Mouse (Mus musculus) hindbrain, embryonic 10.5 days (tissue): ENCODE data around the gene Herpud2. TPM values are rescaled to one million over a fixed set of nuclear protein-coding genes. Genes with fewer than 3 reads are reported as not detected.

Source experiments
- DNase-seq: peaks from one replicate; pipeline ENCODE4 v3.0.0-alpha.2; 2017; ENCODE audit warnings: low spot score
- H3K27ac ChIP-seq: fragments of 300-500 bp; sonication (generic); 2 replicates; pipeline ENCODE4 v1.5.1; 2016; ENCODE audit warnings: mild to moderate bottlenecking, moderate library complexity
- H3K27me3 ChIP-seq: fragments of 300-500 bp; sonication (generic); 2 replicates; pipeline ENCODE4 v1.6.1; 2016; ENCODE audit warnings: mild to moderate bottlenecking; ENCODE audit not compliant: poor library complexity, insufficient read depth, severe bottlenecking
- H3K36me3 ChIP-seq: fragments of 300-500 bp; sonication (generic); 2 replicates; pipeline ENCODE4 v1.6.1; 2016; ENCODE audit warnings: mild to moderate bottlenecking, moderate library complexity
- H3K4me1 ChIP-seq: fragments of 300-500 bp; sonication (generic); replicated peaks from 2 replicates; pipeline ENCODE4 v1.6.1; 2016; ENCODE audit warnings: mild to moderate bottlenecking
- H3K4me3 ChIP-seq: fragments of 300-500 bp; sonication (generic); 2 replicates; pipeline ENCODE4 v1.5.1; 2016; ENCODE audit warnings: mild to moderate bottlenecking, moderate library complexity
- H3K9me3 ChIP-seq: fragments of 300-500 bp; sonication (generic); 2 replicates; pipeline ENCODE4 v1.6.1; 2016; ENCODE audit warnings: mild to moderate bottlenecking, moderate library complexity
- WGBS: fragments of 180-500 bp; shearing (Covaris S2); methylation state at CpG from one replicate; pipeline ENCODE4 v1.1.7; 2016; 5-methylcytosine and 5-hydroxymethylcytosine counted together
- polyA plus RNA-seq: library from polyadenylated mRNA; unstranded; fragments of >200 nt; fragmentation: Nextera tagmentation; extraction: Ambion mirVana; gene quantifications from 2 replicates; pipeline ENCODE4 v1.2.1, GENCODE M21; 2016

The Herpud2 gene
- polyA plus RNA-seq, 1 experiment from 2014 or later = 31.8 TPM

- H3K36me3 ChIP-seq = no peaks in the 10 kb centered on the region
- no peak for DNase-seq
- H3K27ac ChIP-seq = no peak overlapping the region
- 72% methylated on average over 4 of the region's 4 CpGs for WGBS
- H3K4me1 ChIP-seq = no peaks in the 10 kb centered on the region
- no peak overlapping the region for H3K4me3 ChIP-seq
- no peaks in the 10 kb centered on the region for H3K27me3 ChIP-seq
- H3K9me3 ChIP-seq = no peaks in the 10 kb centered on the region
Observed at GRCm38 (mm10) chr9:25173171-25173570, 21.6 kb upstream of the Herpud2 start.

- H3K4me1 ChIP-seq = no peaks in the 10 kb centered on the region
- no peaks in the 10 kb centered on the region for H3K27me3 ChIP-seq
- no peaks in the 10 kb centered on the region for H3K36me3 ChIP-seq
- H3K27ac ChIP-seq = no peak overlapping the region
- H3K4me3 ChIP-seq = no peak overlapping the region
- no peaks in the 10 kb centered on the region for H3K9me3 ChIP-seq
- no peak for DNase-seq
Observed at GRCm38 (mm10) chr9:25169626-25170025, 18.0 kb upstream of the Herpud2 start.

- DNase-seq = peak; percentile 63
Observed at GRCm38 (mm10) chr9:25167458-25168084, 16.0 kb upstream of the Herpud2 start.

GRCm38 (mm10) chr9:25158218-25158617, 6.6 kb upstream of the Herpud2 start:
- H3K4me1 ChIP-seq = no peaks in the 10 kb centered on the region
- no peaks in the 10 kb centered on the region for H3K9me3 ChIP-seq
- no peak overlapping the region for H3K27ac ChIP-seq
- WGBS = 86% methylated on average over 4 of the region's 4 CpGs
- no peak for DNase-seq
- no peak overlapping the region for H3K4me3 ChIP-seq
- no peaks in the 10 kb centered on the region for H3K36me3 ChIP-seq
- H3K27me3 ChIP-seq = no peaks in the 10 kb centered on the region

More at GRCm38 (mm10) chr9:25167458-25168084, 16.0 kb upstream of the Herpud2 start:
- H3K9me3 ChIP-seq = no peaks in the 10 kb centered on the region
- no peak overlapping the region for H3K4me3 ChIP-seq
- WGBS = 34% methylated on average over 6 of the region's 6 CpGs
- no peaks in the 10 kb centered on the region for H3K36me3 ChIP-seq
- no peaks in the 10 kb centered on the region for H3K27me3 ChIP-seq
- H3K4me1 ChIP-seq = no peaks in the 10 kb centered on the region
- H3K27ac ChIP-seq = no peak overlapping the region

- WGBS = 24% methylated on average over 1 of the region's 1 CpGs
- Histone ChIP-seq H3K36me3 (no peaks in the 10 kb centered on the region), H3K27ac (no peak overlapping the region), H3K4me3 (no peak overlapping the region), H3K27me3 (no peaks in the 10 kb centered on the region), H3K4me1 (peaks cover 9% of the 10 kb centered on the region), H3K9me3 (no peaks in the 10 kb centered on the region)
- DNase-seq = no peak
Observed at GRCm38 (mm10) chr9:25156377-25156776, 4.8 kb upstream of the Herpud2 start.

- H3K4me3 ChIP-seq = no peak overlapping the region
- peaks cover 30% of the 10 kb centered on the region for H3K4me1 ChIP-seq
- H3K27ac ChIP-seq = no peak overlapping the region
- DNase-seq = no peak
- H3K36me3 ChIP-seq = no peaks in the 10 kb centered on the region
- no peaks in the 10 kb centered on the region for H3K9me3 ChIP-seq
- no peaks in the 10 kb centered on the region for H3K27me3 ChIP-seq
Observed at GRCm38 (mm10) chr9:25153066-25153465, 1.4 kb upstream of the Herpud2 start.

- Histone ChIP-seq H3K4me3 (peak overlapping the region; percentile 95), H3K36me3 (no peaks in the 10 kb centered on the region), H3K9me3 (no peaks in the 10 kb centered on the region), H3K4me1 (peaks cover 32% of the 10 kb centered on the region), H3K27me3 (no peaks in the 10 kb centered on the region), H3K27ac (peak overlapping the region; percentile 98)
- no peak for DNase-seq
- 12% methylated on average over 1 of the region's 1 CpGs for WGBS
Observed at GRCm38 (mm10) chr9:25152457-25152856, 837 bp upstream of the Herpud2 start.

- WGBS = under 1% methylated on average over 73 of the region's 73 CpGs
- Histone ChIP-seq H3K36me3 (0 out of 2 replicates have a peak, but pooled peaks cover 4% of the 10 kb centered on the region), H3K27ac (peak overlapping the region; percentile 98), H3K4me3 (peak overlapping the region; percentile 95), H3K9me3 (no peaks in the 10 kb centered on the region), H3K4me1 (peaks cover 32% of the 10 kb centered on the region), H3K27me3 (no peaks in the 10 kb centered on the region)
- DNase-seq = no peak
Observed at GRCm38 (mm10) chr9:25150791-25151610, 619 bp downstream of the Herpud2 start.

- H3K4me1 ChIP-seq = peaks cover 32% of the 10 kb centered on the region
- H3K4me3 ChIP-seq = peak overlapping the region; percentile 95
- DNase-seq = no peak
- no peak overlapping the region for H3K27ac ChIP-seq
- H3K36me3 ChIP-seq = 0 out of 2 replicates have a peak, but pooled peaks cover 4% of the 10 kb centered on the region
- no peaks in the 10 kb centered on the region for H3K9me3 ChIP-seq
- no peaks in the 10 kb centered on the region for H3K27me3 ChIP-seq
Observed at GRCm38 (mm10) chr9:25148767-25149166, 2.9 kb downstream of the Herpud2 start.

GRCm38 (mm10) chr9:25145925-25146324, 5.7 kb downstream of the Herpud2 start:
- no peak overlapping the region for H3K27ac ChIP-seq
- no peak for DNase-seq
- no peaks in the 10 kb centered on the region for H3K9me3 ChIP-seq
- H3K4me3 ChIP-seq = no peak overlapping the region
- 83% methylated on average over 1 of the region's 1 CpGs for WGBS
- peaks cover 30% of the 10 kb centered on the region for H3K4me1 ChIP-seq
- H3K36me3 ChIP-seq = 0 out of 2 replicates have a peak, but pooled peaks cover 4% of the 10 kb centered on the region
- H3K27me3 ChIP-seq = no peaks in the 10 kb centered on the region

GRCm38 (mm10) chr9:25143950-25144349, 7.7 kb downstream of the Herpud2 start:
- Histone ChIP-seq H3K27ac (no peak overlapping the region), H3K4me1 (peaks cover 18% of the 10 kb centered on the region), H3K4me3 (no peak overlapping the region), H3K9me3 (no peaks in the 10 kb centered on the region), H3K36me3 (0 out of 2 replicates have a peak, but pooled peaks cover 4% of the 10 kb centered on the region), H3K27me3 (no peaks in the 10 kb centered on the region; the same call in 1 of the 2 replicates)
- no peak for DNase-seq

- WGBS = 98% methylated on average over 1 of the region's 1 CpGs
- Histone ChIP-seq H3K27ac (no peak overlapping the region), H3K4me1 (peaks cover 8% of the 10 kb centered on the region; the same call in 1 of the 2 replicates), H3K4me3 (no peak overlapping the region), H3K27me3 (no peaks in the 10 kb centered on the region; the same call in 1 of the 2 replicates), H3K36me3 (0 out of 2 replicates have a peak, but pooled peaks cover 4% of the 10 kb centered on the region), H3K9me3 (no peaks in the 10 kb centered on the region)
- no peak for DNase-seq
Observed at GRCm38 (mm10) chr9:25142988-25143387, 8.6 kb downstream of the Herpud2 start.

GRCm38 (mm10) chr9:25142041-25142440, 9.6 kb downstream of the Herpud2 start:
- Histone ChIP-seq H3K27me3 (no peaks in the 10 kb centered on the region; the same call in 1 of the 2 replicates), H3K36me3 (0 out of 2 replicates have a peak, but pooled peaks cover 4% of the 10 kb centered on the region), H3K4me1 (peaks cover 7% of the 10 kb centered on the region; the same call in 1 of the 2 replicates), H3K27ac (no peak overlapping the region), H3K4me3 (no peak overlapping the region), H3K9me3 (no peaks in the 10 kb centered on the region)
- WGBS = 92% methylated on average over 3 of the region's 3 CpGs
- DNase-seq = no peak
